Mouse (Mus musculus): Measurements from ENCODE around the gene Poldip2. TPM values are rescaled to one million over a fixed set of nuclear protein-coding genes. Genes with fewer than 3 reads are reported as not detected.

The Poldip2 gene
- polyA plus RNA-seq, 1 experiment from 2014 or later = 155 TPM

DNA sequence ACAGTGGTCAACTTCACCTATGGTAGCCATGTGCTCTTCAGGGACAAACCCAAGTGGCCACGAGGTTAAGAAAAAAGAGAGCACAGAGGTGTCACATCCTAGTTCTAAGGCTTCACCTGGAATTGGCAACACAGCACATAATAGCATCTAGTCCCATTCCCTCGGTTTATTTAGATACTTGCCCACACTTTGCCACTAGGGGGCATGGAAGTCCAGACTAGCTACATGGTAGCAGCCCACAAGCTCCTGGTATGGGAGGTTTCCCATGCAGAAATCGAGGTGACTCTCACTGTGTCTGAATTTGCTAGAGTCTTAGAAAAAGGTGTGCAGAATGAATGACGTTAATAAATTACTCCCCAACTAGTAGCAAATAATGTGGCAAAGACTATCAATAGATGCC, 48.5 kb downstream of the Poldip2 start:
- Histone ChIP-seq H3K27me3 (ENCODE audit: control insufficient read depth, insufficient read depth, low read length) (no peaks in the 10 kb centered on the region), H3K4me1 (ENCODE audit: control insufficient read depth in 2 of 2, insufficient read depth in 2 of 2, low read length in 2 of 2) (peaks cover 4 to 9% of the 10 kb centered on the region in 2 experiments; a peak in 3 of 4 replicates), H3K36me3 (ENCODE audit: control insufficient read depth, insufficient read depth, low read length) (peaks cover 2% of the 10 kb centered on the region), H3K4me3 (ENCODE audit: control insufficient read depth in 1 of 2, insufficient read depth in 1 of 2, low read depth in 1 of 2, low read length in 2 of 2) (no peak overlapping the region), H3K9me3 (ENCODE audit: control insufficient read depth, low read length) (no peaks in the 10 kb centered on the region), H3K4me2 (ENCODE audit: low read length) (no peak overlapping the region), H3K27ac (replicated peaks in 1 of 2; ENCODE audit: control insufficient read depth in 1 of 2, insufficient read depth in 1 of 2, low read depth in 2 of 2, low read length in 2 of 2) (no peak overlapping the region), H3K9ac (ENCODE audit: low read length) (no peak overlapping the region)
- 12% methylated on average over 4 of the region's 4 CpGs for WGBS
- ATAC-seq (ENCODE audit: insufficient number of reproducible peaks, insufficient read depth, low FRiP score, low read depth) = no peak

- H3K27ac ChIP-seq (replicated peaks in 1 of 2; ENCODE audit: control insufficient read depth in 1 of 2, insufficient read depth in 1 of 2, low read depth in 2 of 2, low read length in 2 of 2) = peak overlapping the region; percentile 36 to 62
- peaks cover 38% of the 10 kb centered on the region for H3K36me3 ChIP-seq (ENCODE audit: control insufficient read depth, insufficient read depth, low read length)
- ATAC-seq (ENCODE audit: insufficient number of reproducible peaks, insufficient read depth, low FRiP score, low read depth) = peak; percentile 31; the same call in 1 of the 2 replicates
- H3K9me3 ChIP-seq (ENCODE audit: control insufficient read depth, low read length) = no peaks in the 10 kb centered on the region
- WGBS = 24% methylated on average over 6 of the region's 6 CpGs
- H3K9ac ChIP-seq (ENCODE audit: low read length) = no peak overlapping the region
- H3K4me1 ChIP-seq (ENCODE audit: control insufficient read depth in 2 of 2, insufficient read depth in 2 of 2, low read length in 2 of 2) = no peaks in the 10 kb centered on the region; a peak in 3 of 4 replicates
- H3K4me2 ChIP-seq (ENCODE audit: low read length) = no peak overlapping the region
- no peaks in the 10 kb centered on the region for H3K27me3 ChIP-seq (ENCODE audit: control insufficient read depth, insufficient read depth, low read length)
- H3K4me3 ChIP-seq (ENCODE audit: control insufficient read depth in 1 of 2, insufficient read depth in 1 of 2, low read depth in 1 of 2, low read length in 2 of 2) = no peak overlapping the region
Observed at GRCm38 (mm10) chr11:78566775-78567174, 54.8 kb downstream of the Poldip2 start.

GRCm38 (mm10) chr11:78567614-78568013, 55.6 kb downstream of the Poldip2 start:
- Histone ChIP-seq H3K9ac (ENCODE audit: low read length) (no peak overlapping the region), H3K27ac (replicated peaks in 1 of 2; ENCODE audit: control insufficient read depth in 1 of 2, insufficient read depth in 1 of 2, low read depth in 2 of 2, low read length in 2 of 2) (no peak overlapping the region), H3K4me3 (ENCODE audit: control insufficient read depth in 1 of 2, insufficient read depth in 1 of 2, low read depth in 1 of 2, low read length in 2 of 2) (no peak overlapping the region), H3K27me3 (ENCODE audit: control insufficient read depth, insufficient read depth, low read length) (no peaks in the 10 kb centered on the region), H3K4me1 (ENCODE audit: control insufficient read depth in 2 of 2, insufficient read depth in 2 of 2, low read length in 2 of 2) (no peaks in the 10 kb centered on the region; a peak in 3 of 4 replicates), H3K4me2 (ENCODE audit: low read length) (no peak overlapping the region), H3K9me3 (ENCODE audit: control insufficient read depth, low read length) (no peaks in the 10 kb centered on the region), H3K36me3 (ENCODE audit: control insufficient read depth, insufficient read depth, low read length) (peaks cover 47% of the 10 kb centered on the region)
- 87% methylated on average over 6 of the region's 6 CpGs for WGBS
- ATAC-seq (ENCODE audit: insufficient number of reproducible peaks, insufficient read depth, low FRiP score, low read depth) = no peak

GRCm38 (mm10) chr11:78568827-78569226, 56.8 kb downstream of the Poldip2 start:
- Histone ChIP-seq H3K4me3 (ENCODE audit: control insufficient read depth in 1 of 2, insufficient read depth in 1 of 2, low read depth in 1 of 2, low read length in 2 of 2) (no peak overlapping the region), H3K36me3 (ENCODE audit: control insufficient read depth, insufficient read depth, low read length) (peaks cover 55% of the 10 kb centered on the region), H3K4me2 (ENCODE audit: low read length) (no peak overlapping the region), H3K27ac (replicated peaks in 1 of 2; ENCODE audit: control insufficient read depth in 1 of 2, insufficient read depth in 1 of 2, low read depth in 2 of 2, low read length in 2 of 2) (no peak overlapping the region), H3K27me3 (ENCODE audit: control insufficient read depth, insufficient read depth, low read length) (no peaks in the 10 kb centered on the region), H3K9me3 (ENCODE audit: control insufficient read depth, low read length) (no peaks in the 10 kb centered on the region), H3K4me1 (ENCODE audit: control insufficient read depth in 2 of 2, insufficient read depth in 2 of 2, low read length in 2 of 2) (no peaks in the 10 kb centered on the region; a peak in 3 of 4 replicates), H3K9ac (ENCODE audit: low read length) (no peak overlapping the region)
- 76% methylated on average over 10 of the region's 10 CpGs for WGBS
- ATAC-seq (ENCODE audit: insufficient number of reproducible peaks, insufficient read depth, low FRiP score, low read depth) = no peak

- H3K27ac ChIP-seq (replicated peaks in 1 of 2; ENCODE audit: control insufficient read depth in 1 of 2, insufficient read depth in 1 of 2, low read depth in 2 of 2, low read length in 2 of 2) = no peak overlapping the region
- no peaks in the 10 kb centered on the region; a peak in 3 of 4 replicates for H3K4me1 ChIP-seq (ENCODE audit: control insufficient read depth in 2 of 2, insufficient read depth in 2 of 2, low read length in 2 of 2)
- H3K4me3 ChIP-seq (ENCODE audit: control insufficient read depth in 1 of 2, insufficient read depth in 1 of 2, low read depth in 1 of 2, low read length in 2 of 2) = no peak overlapping the region
- WGBS = 53% methylated on average over 3 of the region's 3 CpGs
- H3K9me3 ChIP-seq (ENCODE audit: control insufficient read depth, low read length) = no peaks in the 10 kb centered on the region
- H3K27me3 ChIP-seq (ENCODE audit: control insufficient read depth, insufficient read depth, low read length) = no peaks in the 10 kb centered on the region
- ATAC-seq (ENCODE audit: insufficient number of reproducible peaks, insufficient read depth, low FRiP score, low read depth) = no peak
- no peak overlapping the region for H3K4me2 ChIP-seq (ENCODE audit: low read length)
- no peak overlapping the region for H3K9ac ChIP-seq (ENCODE audit: low read length)
- peaks cover 60% of the 10 kb centered on the region for H3K36me3 ChIP-seq (ENCODE audit: control insufficient read depth, insufficient read depth, low read length)
Observed at GRCm38 (mm10) chr11:78569806-78570205, 57.8 kb downstream of the Poldip2 start.

DNA sequence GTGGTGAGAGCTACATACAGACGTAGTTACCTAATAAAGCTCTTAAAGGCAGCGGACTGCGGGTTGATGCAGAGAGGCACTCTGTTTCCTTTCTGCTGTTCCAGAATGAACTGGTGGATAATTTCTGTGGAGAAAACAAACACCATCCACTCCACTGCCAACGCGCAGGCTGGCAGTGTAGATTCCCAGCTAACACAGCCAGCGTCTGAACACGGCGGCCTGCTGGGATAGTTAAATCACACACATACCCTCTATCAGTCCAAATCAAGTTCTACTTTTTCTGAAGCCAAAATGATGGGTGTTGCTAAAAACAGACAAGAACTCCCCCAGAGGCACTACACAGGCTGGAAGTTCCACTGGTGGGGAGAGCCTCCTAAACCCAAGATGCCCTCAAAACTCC, 59.4 kb downstream of the Poldip2 start:
- no peaks in the 10 kb centered on the region for H3K9me3 ChIP-seq (ENCODE audit: control insufficient read depth, low read length)
- H3K9ac ChIP-seq (ENCODE audit: low read length) = no peak overlapping the region
- H3K27me3 ChIP-seq (ENCODE audit: control insufficient read depth, insufficient read depth, low read length) = no peaks in the 10 kb centered on the region
- H3K4me2 ChIP-seq (ENCODE audit: low read length) = no peak overlapping the region
- H3K4me1 ChIP-seq (ENCODE audit: control insufficient read depth in 2 of 2, insufficient read depth in 2 of 2, low read length in 2 of 2) = no peaks in the 10 kb centered on the region; a peak in 3 of 4 replicates
- no peak for ATAC-seq (ENCODE audit: insufficient number of reproducible peaks, insufficient read depth, low FRiP score, low read depth)
- H3K27ac ChIP-seq (replicated peaks in 1 of 2; ENCODE audit: control insufficient read depth in 1 of 2, insufficient read depth in 1 of 2, low read depth in 2 of 2, low read length in 2 of 2) = no peak overlapping the region
- WGBS = 95% methylated on average over 8 of the region's 8 CpGs
- no peak overlapping the region for H3K4me3 ChIP-seq (ENCODE audit: control insufficient read depth in 1 of 2, insufficient read depth in 1 of 2, low read depth in 1 of 2, low read length in 2 of 2)
- peaks cover 68% of the 10 kb centered on the region for H3K36me3 ChIP-seq (ENCODE audit: control insufficient read depth, insufficient read depth, low read length)

- Histone ChIP-seq H3K4me1 (ENCODE audit: control insufficient read depth in 2 of 2, insufficient read depth in 2 of 2, low read length in 2 of 2) (no peaks in the 10 kb centered on the region; a peak in 2 of 4 replicates), H3K4me2 (ENCODE audit: low read length) (no peak overlapping the region), H3K9ac (ENCODE audit: low read length) (no peak overlapping the region), H3K36me3 (ENCODE audit: control insufficient read depth, insufficient read depth, low read length) (peaks cover 70% of the 10 kb centered on the region), H3K27me3 (ENCODE audit: control insufficient read depth, insufficient read depth, low read length) (no peaks in the 10 kb centered on the region), H3K27ac (replicated peaks in 1 of 2; ENCODE audit: control insufficient read depth in 1 of 2, insufficient read depth in 1 of 2, low read depth in 2 of 2, low read length in 2 of 2) (no peak overlapping the region), H3K4me3 (ENCODE audit: control insufficient read depth in 1 of 2, insufficient read depth in 1 of 2, low read depth in 1 of 2, low read length in 2 of 2) (no peak overlapping the region), H3K9me3 (ENCODE audit: control insufficient read depth, low read length) (no peaks in the 10 kb centered on the region)
- no peak for ATAC-seq (ENCODE audit: insufficient number of reproducible peaks, insufficient read depth, low FRiP score, low read depth)
- 84% methylated on average over 6 of the region's 6 CpGs for WGBS
Observed at GRCm38 (mm10) chr11:78571854-78572253, 59.9 kb downstream of the Poldip2 start.
